Mouse (Mus musculus): ENCODE measurements at regions not wholly inside any gene's neighbourhood (a gene's known extent, or its start where the extent isn't known, plus 50 kb on each side); places are given as distances from the start of the nearest gene placed in this dataset.

GRCm38 (mm10) chr15:11607489-11607888 lies 208.0 kb upstream of the Tars start:
- no peak for TF ChIP-seq POLR2A (IDR thresholded peaks at IDR 0.05; ENCODE audit: borderline replicate concordance, extremely low read depth, insufficient read depth, insufficient read length, poor library complexity, severe bottlenecking)
- TF ChIP-seq CTCF (IDR thresholded peaks at IDR 0.05; ENCODE audit: borderline replicate concordance, extremely low read depth, insufficient read depth, insufficient read length): no peak
- DNase-seq (ENCODE audit: low read depth): peak; percentile 59

- TF ChIP-seq CTCF (IDR thresholded peaks at IDR 0.05; ENCODE audit: borderline replicate concordance, extremely low read depth, insufficient read depth, insufficient read length) (no peak), POLR2A (IDR thresholded peaks at IDR 0.05; ENCODE audit: borderline replicate concordance, extremely low read depth, insufficient read depth, insufficient read length, poor library complexity, severe bottlenecking) (no peak)
- DNase-seq (ENCODE audit: low read depth): no peak
Measured at GRCm38 (mm10) chr15:11605677-11606076, 206.2 kb upstream of the Tars start.

DNA sequence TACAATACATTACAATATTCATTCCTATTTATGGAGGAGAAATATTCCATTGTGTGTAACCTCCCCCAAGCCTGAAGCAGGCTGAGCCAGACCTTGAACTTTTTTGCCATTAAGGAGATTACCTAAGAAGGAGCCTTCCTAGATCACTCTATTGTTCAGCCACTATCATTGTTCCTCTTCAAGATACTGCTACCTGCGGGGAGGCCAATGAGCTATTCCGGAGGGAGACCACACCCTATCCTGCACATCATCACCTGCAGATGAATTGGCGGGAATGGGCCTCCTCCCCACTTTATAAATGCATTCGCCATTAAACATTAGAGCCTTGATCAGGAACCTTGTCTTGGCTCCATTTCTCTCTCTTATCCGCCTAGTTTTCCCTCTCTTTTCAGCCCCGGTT lies 197.6 kb upstream of the Tars start:
- DNase-seq (ENCODE audit: low read depth): no peak
- TF ChIP-seq POLR2A (IDR thresholded peaks at IDR 0.05; ENCODE audit: borderline replicate concordance, extremely low read depth, insufficient read depth, insufficient read length, poor library complexity, severe bottlenecking) (no peak), CTCF (IDR thresholded peaks at IDR 0.05; ENCODE audit: borderline replicate concordance, extremely low read depth, insufficient read depth, insufficient read length) (no peak)

DNA sequence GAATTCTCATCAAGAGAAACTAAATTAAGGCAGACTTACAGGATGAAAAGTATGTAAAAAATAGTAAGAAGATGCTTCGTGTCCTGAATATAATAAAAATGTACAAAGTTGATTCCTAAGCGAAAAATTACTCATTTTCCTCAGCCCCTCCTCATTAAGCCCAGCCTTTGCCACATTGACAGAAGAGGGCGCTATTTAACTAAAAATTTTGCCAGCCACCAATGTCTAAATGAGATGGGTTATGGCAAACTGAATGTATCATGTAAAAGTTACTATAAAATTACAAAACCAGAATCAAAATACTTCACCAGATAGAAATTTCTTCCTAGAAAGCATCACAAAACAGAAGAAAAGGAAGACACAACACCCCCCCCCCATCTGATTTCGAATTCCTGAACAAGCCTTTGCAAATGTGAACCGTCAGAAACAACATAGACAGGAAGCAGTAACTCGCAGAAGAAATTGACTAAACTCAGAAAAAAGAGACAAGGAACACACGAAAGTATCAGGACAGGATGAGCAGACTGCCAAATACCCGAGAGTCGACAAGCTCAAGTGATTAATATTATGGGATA lies 191.2 kb upstream of the Tars start:
- peak; percentile 74 for DNase-seq (ENCODE audit: low read depth)
- peak; percentile 52; the same call in 1 of the 2 replicates for TF ChIP-seq CTCF (IDR thresholded peaks at IDR 0.05; ENCODE audit: borderline replicate concordance, extremely low read depth, insufficient read depth, insufficient read length)
- no peak for TF ChIP-seq POLR2A (IDR thresholded peaks at IDR 0.05; ENCODE audit: borderline replicate concordance, extremely low read depth, insufficient read depth, insufficient read length, poor library complexity, severe bottlenecking)

DNA sequence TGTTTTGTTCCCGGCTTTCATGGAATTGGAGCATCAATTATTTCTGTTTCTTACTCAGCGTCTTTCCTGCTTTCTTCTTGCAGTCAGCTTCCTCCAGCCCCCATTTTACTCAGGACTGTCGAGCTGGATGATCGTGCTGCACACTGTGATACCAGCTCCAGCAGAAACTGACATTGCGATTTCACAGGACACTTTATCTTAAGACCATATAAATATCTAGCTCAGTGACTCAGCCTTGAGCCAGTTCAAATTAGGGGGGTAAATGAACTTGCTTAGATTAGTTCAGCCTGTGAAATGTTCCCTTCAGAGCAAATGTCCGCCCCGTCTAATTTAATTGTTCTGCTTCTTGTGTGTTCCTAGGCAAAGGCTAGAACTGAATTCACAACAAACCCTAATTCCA lies 190.3 kb upstream of the Tars start:
- TF ChIP-seq POLR2A (IDR thresholded peaks at IDR 0.05; ENCODE audit: borderline replicate concordance, extremely low read depth, insufficient read depth, insufficient read length, poor library complexity, severe bottlenecking) (no peak), CTCF (IDR thresholded peaks at IDR 0.05; ENCODE audit: borderline replicate concordance, extremely low read depth, insufficient read depth, insufficient read length) (no peak)
- no peak for DNase-seq (ENCODE audit: low read depth)

- DNase-seq (ENCODE audit: low read depth): no peak
- TF ChIP-seq POLR2A (IDR thresholded peaks at IDR 0.05; ENCODE audit: borderline replicate concordance, extremely low read depth, insufficient read depth, insufficient read length, poor library complexity, severe bottlenecking) (no peak), CTCF (IDR thresholded peaks at IDR 0.05; ENCODE audit: borderline replicate concordance, extremely low read depth, insufficient read depth, insufficient read length) (no peak)
Measured at GRCm38 (mm10) chr15:11586384-11586783, 186.9 kb upstream of the Tars start.

- DNase-seq (ENCODE audit: low read depth): no peak
- TF ChIP-seq CTCF (IDR thresholded peaks at IDR 0.05; ENCODE audit: borderline replicate concordance, extremely low read depth, insufficient read depth, insufficient read length): no peak
- no peak for TF ChIP-seq POLR2A (IDR thresholded peaks at IDR 0.05; ENCODE audit: borderline replicate concordance, extremely low read depth, insufficient read depth, insufficient read length, poor library complexity, severe bottlenecking)
Measured at GRCm38 (mm10) chr15:11584155-11584554, 184.7 kb upstream of the Tars start.

GRCm38 (mm10) chr15:11578331-11578730 lies 178.9 kb upstream of the Tars start:
- no peak for DNase-seq (ENCODE audit: low read depth)
- TF ChIP-seq POLR2A (IDR thresholded peaks at IDR 0.05; ENCODE audit: borderline replicate concordance, extremely low read depth, insufficient read depth, insufficient read length, poor library complexity, severe bottlenecking): no peak
- TF ChIP-seq CTCF (IDR thresholded peaks at IDR 0.05; ENCODE audit: borderline replicate concordance, extremely low read depth, insufficient read depth, insufficient read length): no peak

GRCm38 (mm10) chr15:11574359-11574758 lies 174.9 kb upstream of the Tars start:
- no peak for DNase-seq (ENCODE audit: low read depth)
- TF ChIP-seq POLR2A (IDR thresholded peaks at IDR 0.05; ENCODE audit: borderline replicate concordance, extremely low read depth, insufficient read depth, insufficient read length, poor library complexity, severe bottlenecking): no peak
- no peak for TF ChIP-seq CTCF (IDR thresholded peaks at IDR 0.05; ENCODE audit: borderline replicate concordance, extremely low read depth, insufficient read depth, insufficient read length)

DNA sequence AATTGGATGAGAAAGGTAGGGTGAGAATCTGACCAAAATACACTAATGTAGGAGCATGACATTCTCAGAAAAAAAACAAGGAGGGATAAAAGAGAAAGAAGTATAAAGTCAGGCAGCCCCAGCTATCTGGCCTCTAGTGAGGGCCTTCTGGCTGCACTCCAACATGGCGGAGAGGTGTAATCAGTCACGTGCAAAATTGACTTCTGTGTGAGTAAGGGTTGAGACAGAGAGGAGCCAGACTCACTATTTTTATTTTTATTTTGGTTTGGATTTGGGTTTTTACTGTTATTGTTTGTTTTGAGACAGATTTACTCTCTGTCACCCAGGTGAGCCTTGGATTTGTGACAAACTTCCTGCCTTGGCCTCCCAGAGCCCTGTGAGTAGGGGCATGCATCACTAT lies 174.0 kb upstream of the Tars start:
- no peak for DNase-seq (ENCODE audit: low read depth)
- TF ChIP-seq CTCF (IDR thresholded peaks at IDR 0.05; ENCODE audit: borderline replicate concordance, extremely low read depth, insufficient read depth, insufficient read length) (no peak), POLR2A (IDR thresholded peaks at IDR 0.05; ENCODE audit: borderline replicate concordance, extremely low read depth, insufficient read depth, insufficient read length, poor library complexity, severe bottlenecking) (no peak)

- no peak for DNase-seq (ENCODE audit: low read depth)
- TF ChIP-seq POLR2A (IDR thresholded peaks at IDR 0.05; ENCODE audit: borderline replicate concordance, extremely low read depth, insufficient read depth, insufficient read length, poor library complexity, severe bottlenecking): no peak
- TF ChIP-seq CTCF (IDR thresholded peaks at IDR 0.05; ENCODE audit: borderline replicate concordance, extremely low read depth, insufficient read depth, insufficient read length): no peak
Measured at GRCm38 (mm10) chr15:11572063-11572462, 172.6 kb upstream of the Tars start.

GRCm38 (mm10) chr15:11565503-11566031 lies 166.1 kb upstream of the Tars start:
- no peak for TF ChIP-seq POLR2A (IDR thresholded peaks at IDR 0.05; ENCODE audit: borderline replicate concordance, extremely low read depth, insufficient read depth, insufficient read length, poor library complexity, severe bottlenecking)
- TF ChIP-seq CTCF (IDR thresholded peaks at IDR 0.05; ENCODE audit: borderline replicate concordance, extremely low read depth, insufficient read depth, insufficient read length): no peak
- peak; percentile 58 for DNase-seq (ENCODE audit: low read depth)
